Mouse (Mus musculus) cerebellum, adult 11-12 months (tissue): ENCODE measurements around the gene Gm19684.
"Not testable (repeated sequence)": the region's sequence is repeated elsewhere in the genome, so short reads cannot be mapped to it uniquely, and the experiment has no call there.

Experiments
- DNase-seq: peaks from one replicate; pipeline ENCODE4 v3.0.0; 2022

The Gm19684 gene

GRCm38 (mm10) chr17:36131516-36132265 is 10.2 kb downstream of the Gm19684 start:
- no peak for DNase-seq

DNA sequence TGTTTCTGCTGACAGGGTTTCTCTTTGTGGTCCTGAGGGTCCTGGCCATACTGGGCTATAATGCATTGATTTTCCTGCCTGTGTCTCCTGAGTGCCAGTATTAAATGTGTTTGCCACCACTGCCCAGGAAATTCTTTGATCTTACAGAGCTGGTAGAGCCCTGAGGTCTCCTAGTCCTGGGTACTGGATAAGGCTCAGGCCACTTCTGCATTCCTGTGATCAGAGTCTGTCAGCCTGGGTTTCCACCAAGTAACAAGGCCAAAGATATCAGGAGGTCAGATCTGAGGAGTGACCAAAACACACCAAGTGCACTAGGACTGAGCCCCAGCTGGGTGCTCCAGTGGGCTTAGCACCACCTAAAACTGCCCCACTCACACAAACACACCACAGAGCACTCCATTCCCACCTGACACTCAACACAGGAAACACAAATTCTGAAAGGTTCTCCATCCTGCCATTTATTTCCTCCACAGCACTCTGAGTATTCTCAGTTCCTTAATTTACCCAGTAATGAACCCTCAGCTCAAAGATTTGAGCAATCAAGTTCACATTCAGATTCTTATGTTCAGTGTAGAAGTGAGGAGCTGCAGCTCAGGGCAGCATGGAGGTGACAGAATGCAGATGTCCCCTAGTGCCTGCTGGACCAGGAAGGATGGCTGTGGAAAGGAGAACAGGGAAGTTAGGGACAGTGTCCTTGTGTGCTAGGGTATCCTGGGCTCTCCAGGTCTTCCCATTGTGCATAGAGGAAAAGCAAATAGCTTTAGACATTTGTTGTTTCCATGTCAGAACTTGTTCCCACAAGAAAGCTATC is 14.1 kb downstream of the Gm19684 start:
- not testable (repeated sequence) for DNase-seq

DNA sequence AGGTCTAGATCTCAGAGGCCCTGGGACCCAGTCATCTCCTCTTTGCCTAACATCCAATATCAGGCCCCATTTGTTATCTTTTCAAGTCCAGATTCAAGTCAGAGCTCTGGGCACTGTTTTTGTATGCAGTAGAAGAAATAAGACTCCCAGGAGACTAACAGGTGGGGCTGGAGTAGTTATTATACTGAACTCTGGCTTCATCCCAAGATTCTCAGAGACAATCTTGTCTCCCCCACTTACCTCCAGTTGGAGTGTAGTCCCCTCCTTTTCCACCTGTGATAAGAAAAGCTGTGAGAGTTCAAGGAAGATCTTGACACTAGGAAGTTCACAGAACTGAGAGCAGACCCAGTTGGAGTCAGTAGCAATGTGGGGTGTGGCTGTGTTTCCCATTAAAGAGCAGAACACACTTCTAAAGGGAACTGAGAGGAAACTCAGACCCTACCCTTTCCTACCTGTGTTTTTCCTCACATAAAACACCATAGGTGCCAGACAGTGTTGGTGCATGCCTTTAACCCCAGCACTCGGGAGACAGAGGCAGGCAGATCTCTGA is 14.9 kb downstream of the Gm19684 start:
- not testable (repeated sequence) for DNase-seq

GRCm38 (mm10) chr17:36145111-36145860 is 23.8 kb downstream of the Gm19684 start:
- DNase-seq: no peak

- not testable (repeated sequence) for DNase-seq
Measured at GRCm38 (mm10) chr17:36145861-36146156, 24.3 kb downstream of the Gm19684 start.

DNA sequence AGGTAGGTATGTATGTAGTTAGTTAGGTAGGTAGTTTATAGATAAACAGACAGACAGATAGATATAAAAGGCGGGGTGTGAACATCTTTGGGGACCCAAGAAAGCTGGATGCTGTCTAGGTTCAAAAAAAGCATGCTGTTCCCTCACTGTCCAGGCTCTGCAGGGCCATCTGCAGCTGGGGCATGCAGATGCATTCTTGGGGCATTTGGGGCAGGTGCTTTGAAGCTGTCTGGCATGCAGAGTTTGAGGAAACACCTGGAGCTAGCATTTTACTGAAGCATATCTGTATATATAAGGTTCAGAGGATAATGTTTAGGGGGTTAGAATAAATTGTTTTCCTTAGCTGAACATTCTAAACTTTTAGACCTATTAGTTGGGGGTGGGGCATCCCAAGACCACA is 25.5 kb downstream of the Gm19684 start:
- not testable (repeated sequence) for DNase-seq

GRCm38 (mm10) chr17:36148468-36148867 is 27.0 kb downstream of the Gm19684 start:
- DNase-seq: not testable (repeated sequence)

GRCm38 (mm10) chr17:36151200-36151599 is 29.7 kb downstream of the Gm19684 start:
- DNase-seq: not testable (repeated sequence)

DNA sequence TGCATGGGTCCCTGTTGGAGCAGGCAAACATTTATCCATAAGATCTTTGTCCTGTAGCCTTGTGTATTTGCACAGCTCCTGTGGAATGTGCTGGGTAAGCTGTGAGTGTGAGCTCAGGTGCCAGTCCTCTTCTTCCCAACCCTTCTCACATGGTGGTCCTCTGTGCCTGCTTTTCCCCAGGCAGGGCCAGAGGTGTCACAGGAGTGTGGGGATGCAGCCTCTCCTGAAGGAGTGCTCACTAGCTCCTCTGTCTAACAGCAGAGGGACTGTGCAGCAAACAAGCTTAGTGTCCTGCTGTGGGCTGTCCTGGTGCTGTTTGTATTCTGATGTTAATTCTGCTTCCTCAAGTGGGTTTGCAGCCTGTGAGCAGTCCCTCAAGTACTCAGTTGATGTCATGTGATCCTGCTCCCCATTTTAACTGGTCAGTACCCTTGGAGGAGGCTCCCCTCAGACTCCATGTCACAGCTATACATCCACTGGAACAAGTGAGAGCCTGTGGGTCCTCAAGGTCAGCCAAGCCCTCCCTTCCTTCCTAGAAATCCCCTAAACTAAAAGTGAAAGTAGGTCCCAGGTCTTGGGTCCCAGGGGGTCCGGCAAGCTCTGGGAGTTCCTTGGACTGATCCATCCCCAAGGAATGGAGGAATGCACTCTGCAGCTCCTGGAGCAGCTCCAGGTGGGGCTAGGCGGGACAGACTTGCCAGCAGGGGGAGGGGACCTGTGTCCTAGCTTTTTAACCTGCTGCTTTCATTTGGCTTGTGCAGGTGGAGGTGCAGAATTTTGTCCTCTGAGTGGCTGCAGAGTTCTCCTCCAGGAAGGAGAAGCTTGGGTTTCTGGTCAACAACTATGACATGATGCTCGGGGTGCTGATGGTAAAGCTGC is 33.0 kb downstream of the Gm19684 start:
- no peak for DNase-seq

- not testable (repeated sequence) for DNase-seq
Measured at GRCm38 (mm10) chr17:36157782-36158181, 36.3 kb downstream of the Gm19684 start.

- not testable (repeated sequence) for DNase-seq
Measured at GRCm38 (mm10) chr17:36158264-36158663, 36.8 kb downstream of the Gm19684 start.

- DNase-seq: no peak
Measured at GRCm38 (mm10) chr17:36161129-36162051, 39.9 kb downstream of the Gm19684 start.

DNA sequence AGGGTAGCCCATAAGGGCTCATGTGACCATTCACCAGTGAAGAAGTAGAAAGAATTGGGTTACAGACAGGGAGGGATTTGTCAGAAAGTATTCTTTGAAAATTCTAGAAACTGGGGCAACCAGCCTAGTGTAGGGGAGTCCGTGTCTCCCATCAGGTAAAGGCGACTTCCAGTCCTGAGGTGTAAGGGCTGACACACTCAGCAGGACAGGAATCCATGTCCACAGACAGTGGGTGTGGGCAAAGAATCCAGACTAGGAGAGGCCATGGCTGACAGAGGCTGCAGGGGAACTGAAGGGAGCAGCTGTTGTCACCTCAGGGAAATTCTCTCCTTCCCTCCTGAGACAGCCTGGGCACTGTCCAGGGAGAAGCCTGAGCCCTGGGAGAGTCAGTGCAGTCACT is 45.4 kb downstream of the Gm19684 start:
- not testable (repeated sequence) for DNase-seq

GRCm38 (mm10) chr17:36167306-36168038 is 46.0 kb downstream of the Gm19684 start:
- DNase-seq: no peak

DNA sequence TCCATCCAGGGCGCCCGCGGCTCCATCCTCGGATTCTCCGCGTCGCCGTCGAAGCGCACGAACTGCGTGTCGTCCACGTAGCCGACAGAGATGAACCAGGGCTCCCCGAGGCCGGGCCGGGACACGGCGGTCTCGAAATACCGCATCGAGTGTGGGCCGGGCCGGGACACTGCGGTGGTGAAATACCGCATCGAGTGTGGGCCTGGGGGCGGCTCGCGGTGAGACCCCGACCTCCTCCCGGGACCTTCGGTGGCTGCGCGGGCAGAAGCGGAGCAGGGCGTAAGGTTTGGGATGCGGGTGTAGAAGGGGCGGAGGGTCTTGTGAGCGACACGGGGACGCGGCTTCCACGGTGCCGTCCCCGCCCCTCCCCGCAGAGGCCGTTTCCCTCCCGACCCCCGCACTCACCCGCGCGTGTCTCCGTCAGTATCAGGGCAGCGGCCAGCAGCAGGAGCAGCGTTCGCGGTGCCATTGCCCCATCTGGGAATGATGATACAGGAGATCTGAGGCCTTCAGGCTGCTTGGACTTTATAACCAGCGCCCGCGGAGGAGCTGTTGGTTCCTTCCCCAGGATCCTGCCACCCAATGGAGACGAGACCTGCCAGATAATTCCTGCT is 46.7 kb downstream of the Gm19684 start, which contains the start of gene Gm8909:
Gene Gm8909 (minus strand): TSS at position 499 of the 614 bp plus-strand sequence.
- DNase-seq: no peak

DNA sequence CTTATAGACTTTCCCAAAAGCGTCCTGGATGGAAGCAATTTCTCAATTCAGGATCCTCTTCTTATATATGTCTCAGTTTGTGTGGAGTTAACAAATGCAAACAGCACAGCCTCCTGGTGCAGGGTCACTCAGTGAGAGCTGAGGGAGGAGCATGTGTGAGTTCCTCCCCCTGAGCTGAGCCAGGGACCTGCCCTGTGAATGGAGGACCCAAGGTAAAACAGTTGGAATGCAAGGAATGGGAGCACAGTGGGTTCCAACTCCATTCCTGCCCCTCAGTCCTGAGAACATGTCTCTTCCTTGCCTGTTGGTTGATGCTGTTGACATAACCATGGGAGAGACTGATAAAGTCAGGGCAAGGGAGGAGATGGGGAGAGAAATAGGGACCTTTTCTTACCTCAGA is 47.6 kb downstream of the Gm19684 start:
- not testable (repeated sequence) for DNase-seq

- no peak for DNase-seq
Measured at GRCm38 (mm10) chr17:36169753-36170152, 48.3 kb downstream of the Gm19684 start.

- no peak for DNase-seq
Measured at GRCm38 (mm10) chr17:36170287-36170814, 48.9 kb downstream of the Gm19684 start.

- DNase-seq: not testable (repeated sequence)
Measured at GRCm38 (mm10) chr17:36176132-36176531, 54.7 kb downstream of the Gm19684 start.
